Mouse (Mus musculus) heart, postnatal 0 days (tissue): Measurements from ENCODE around the gene Zbtb32. TPM values are rescaled to one million over a fixed set of nuclear protein-coding genes. Genes with fewer than 3 reads are reported as not detected.

Experiments
- ATAC-seq: fragments of 200-750 bp; cut with Nextera tagmentation; 2 replicates; pipeline ENCODE4 v1.8.0; 2017; ENCODE audit warnings: low read depth, moderate number of reproducible peaks, moderate library complexity; ENCODE audit not compliant: insufficient read depth
- DNase-seq: peaks from one replicate; pipeline ENCODE4 v3.0.0-alpha.2; 2016; ENCODE audit warnings: low spot score
- H3K27ac ChIP-seq: fragments of 300-500 bp; sonication (generic); 2 replicates; pipeline ENCODE4 v1.5.1; 2014; ENCODE audit warnings: low read depth, mild to moderate bottlenecking
- H3K27me3 ChIP-seq: fragments of 300-500 bp; sonication (generic); 2 replicates; pipeline ENCODE4 v1.6.1; 2014; ENCODE audit warnings: low read length, mixed read lengths; ENCODE audit not compliant: control insufficient read depth, insufficient read depth
- H3K36me3 ChIP-seq: fragments of 300-500 bp; sonication (generic); replicated peaks from 2 replicates; pipeline ENCODE4 v1.6.1; 2014; ENCODE audit warnings: low read length, mixed read lengths; ENCODE audit not compliant: control insufficient read depth, insufficient read depth
- H3K4me1 ChIP-seq: fragments of 300-500 bp; sonication (generic); 2 replicates; pipeline ENCODE4 v1.6.1; 2014; ENCODE audit warnings: antibody characterized with exemption; ENCODE audit not compliant: control insufficient read depth, insufficient read depth
- H3K4me2 ChIP-seq: fragments of 300-500 bp; sonication (generic); 2 replicates; pipeline ENCODE4 v1.6.1; 2014; ENCODE audit warnings: low read depth, mild to moderate bottlenecking, low read length, moderate library complexity
- H3K4me3 ChIP-seq: fragments of 300-500 bp; sonication (generic); 2 replicates; pipeline ENCODE4 v1.5.1; 2014; ENCODE audit warnings: low read depth, low read length
- H3K9ac ChIP-seq: fragments of 300-500 bp; sonication (generic); replicated peaks from 2 replicates; pipeline ENCODE4 v1.6.1; 2014; ENCODE audit warnings: low read depth, low read length, mixed read lengths
- H3K9me3 ChIP-seq: fragments of 300-500 bp; sonication (generic); replicated peaks from 2 replicates; pipeline ENCODE4 v1.6.1; 2016; ENCODE audit warnings: low read length; ENCODE audit not compliant: control insufficient read depth
- CTCF ChIP-seq: IDR thresholded peaks from 2 replicates; pipeline ENCODE4 v1.5.1; 2016; ENCODE audit warnings: antibody characterized with exemption, control low read depth, low read depth
- EP300 ChIP-seq: IDR thresholded peaks from 2 replicates; pipeline ENCODE4 v1.6.1; 2016; ENCODE audit warnings: antibody characterized with exemption, low read depth
- WGBS: fragments of 180-500 bp; shearing (Covaris S2); extraction: QIAGEN DNeasy Blood & Tissue Kit; methylation state at CpG from one replicate; pipeline ENCODE4 v1.1.7; 2014; 5-methylcytosine and 5-hydroxymethylcytosine counted together
- polyA plus RNA-seq: library from polyadenylated mRNA; unstranded; fragments of >200 nt; fragmentation: Nextera tagmentation; extraction: Ambion mirVana; gene quantifications from 2 replicates; pipeline ENCODE4 v1.2.1, GENCODE M21; 2015
- total RNA-seq: library from RNA; depleted of rRNA; stranded (reverse); fragments of >200 nt; gene quantifications from 2 replicates; pipeline ENCODE4 v1.2.3, GENCODE M21; 2014; ENCODE audit warnings: low replicate concordance; rRNA removed

The Zbtb32 gene
- total RNA-seq, result not detected in 2 replicates
- 0.11 and 0.27 TPM in 2 replicates for polyA plus RNA-seq

DNA sequence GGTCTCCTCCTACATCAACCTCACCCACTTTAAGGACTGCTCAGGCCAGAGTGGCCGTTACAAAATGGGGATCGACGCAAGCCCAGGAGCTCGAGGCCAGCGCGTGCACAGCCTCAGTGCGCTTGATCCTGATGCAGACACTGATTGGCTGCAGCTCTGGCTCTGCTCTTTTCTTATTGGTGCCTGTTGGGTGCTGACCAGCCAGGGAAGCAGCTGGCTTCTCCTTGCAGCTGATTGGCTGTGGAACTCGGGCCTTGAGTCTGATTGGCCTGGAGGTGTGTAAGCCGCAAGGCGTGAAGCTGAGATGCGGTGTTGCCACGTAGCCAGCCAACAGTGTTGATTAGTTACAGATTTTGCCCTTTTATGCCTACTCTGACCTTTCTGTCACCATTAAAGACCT, at the start of gene Zbtb32:
TSS of gene Zbtb32 (minus strand) at position 124 of the 400 bp plus-strand sequence.
- Histone ChIP-seq H3K4me1 (0 out of 2 replicates have a peak, but pooled peaks cover 6% of the 10 kb centered on the region), H3K4me3 (no peak within 1 kb of the TSS), H3K9me3 (no peaks in the 10 kb centered on the region), H3K4me2 (no peak within 1 kb of the TSS), H3K36me3 (no peaks in the 10 kb centered on the region), H3K27ac (no peak within 1 kb of the TSS), H3K27me3 (0 out of 2 replicates have a peak, but pooled peaks cover 2% of the 10 kb centered on the region), H3K9ac (no peak within 1 kb of the TSS)
- no peak for TF ChIP-seq CTCF
- TF ChIP-seq EP300, result no peak
- no peak for ATAC-seq
- no peak for DNase-seq
- WGBS, result 90% methylated on average over 12 of the region's 12 CpGs

GRCm38 (mm10) chr7:30639083-30639482, 40.4 kb upstream of the Zbtb32 start:
- ATAC-seq (no peak), DNase-seq (no peak)
- Histone ChIP-seq H3K9me3 (no peaks in the 10 kb centered on the region), H3K27ac (no peak overlapping the region), H3K27me3 (peaks cover 27% of the 10 kb centered on the region), H3K9ac (no peak overlapping the region), H3K4me2 (no peak overlapping the region), H3K36me3 (peaks cover 42% of the 10 kb centered on the region), H3K4me1 (no peaks in the 10 kb centered on the region), H3K4me3 (no peak overlapping the region)
- TF ChIP-seq EP300 (no peak), CTCF (no peak)
- WGBS, result 7% methylated on average over 4 of the region's 4 CpGs

DNA sequence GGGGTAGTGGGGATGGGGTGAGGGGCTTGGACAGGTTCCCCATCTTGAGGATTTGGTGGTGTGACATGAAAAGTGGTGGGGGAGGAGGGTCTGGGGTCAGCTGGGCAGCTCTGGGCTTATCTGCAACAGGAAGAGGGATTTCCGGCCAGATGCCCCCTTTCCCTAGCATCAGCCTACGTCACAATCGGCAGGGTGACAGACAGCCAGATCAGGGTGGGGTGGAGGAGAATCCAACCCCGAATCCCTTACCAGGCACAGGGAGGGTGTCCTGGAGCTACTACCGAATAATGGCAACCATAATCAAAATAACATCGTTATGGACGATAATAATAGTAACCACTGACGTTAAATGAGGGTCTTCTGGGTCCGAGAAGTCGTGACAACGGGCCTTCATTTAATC, 37.7 kb upstream of the Zbtb32 start:
- ATAC-seq (no peak), DNase-seq (no peak)
- 13% methylated on average over 11 of the region's 11 CpGs for WGBS
- TF ChIP-seq EP300 (no peak), CTCF (no peak)
- Histone ChIP-seq H3K9ac (no peak overlapping the region), H3K9me3 (no peaks in the 10 kb centered on the region), H3K27me3 (peaks cover 51% of the 10 kb centered on the region), H3K4me2 (no peak overlapping the region), H3K4me1 (no peaks in the 10 kb centered on the region), H3K27ac (no peak overlapping the region), H3K4me3 (no peak overlapping the region), H3K36me3 (peaks cover 15% of the 10 kb centered on the region)

- H3K9me3 ChIP-seq, result no peaks in the 10 kb centered on the region
- peak within 1 kb of the TSS; percentile 10; the same call in 1 of the 2 replicates for H3K4me3 ChIP-seq
- ATAC-seq (no peak), DNase-seq (no peak)
- H3K4me1 ChIP-seq, result no peaks in the 10 kb centered on the region
- H3K4me2 ChIP-seq, result peak within 1 kb of the TSS; percentile 12; the same call in 1 of the 2 replicates
- no peak for TF ChIP-seq EP300
- no peak for TF ChIP-seq CTCF
- no peak within 1 kb of the TSS for H3K27ac ChIP-seq
- no peak within 1 kb of the TSS for H3K9ac ChIP-seq
- H3K27me3 ChIP-seq, result peaks cover 53% of the 10 kb centered on the region
- 8% methylated on average over 5 of the region's 5 CpGs for WGBS
- H3K36me3 ChIP-seq, result peaks cover 9% of the 10 kb centered on the region
Observed at GRCm38 (mm10) chr7:30635752-30636151, 37.0 kb upstream of the Zbtb32 start, which contains the start of gene Etv2. TSS of gene Etv2 (minus strand) at chr7:30635852.

- peak overlapping the region; percentile 10; the same call in 1 of the 2 replicates for H3K4me3 ChIP-seq
- ATAC-seq (peak; percentile 73), DNase-seq (no peak)
- H3K36me3 ChIP-seq, result no peaks in the 10 kb centered on the region
- H3K9ac ChIP-seq, result no peak overlapping the region
- no peaks in the 10 kb centered on the region for H3K9me3 ChIP-seq
- TF ChIP-seq CTCF (peak; percentile 56), EP300 (no peak)
- under 1% methylated on average over 20 of the region's 20 CpGs for WGBS
- no peak overlapping the region for H3K27ac ChIP-seq
- no peaks in the 10 kb centered on the region for H3K4me1 ChIP-seq
- H3K4me2 ChIP-seq, result peak overlapping the region; percentile 12; the same call in 1 of the 2 replicates
- H3K27me3 ChIP-seq, result peaks cover 53% of the 10 kb centered on the region
Observed at GRCm38 (mm10) chr7:30634621-30635020, 35.9 kb upstream of the Zbtb32 start.
